Mouse (Mus musculus): Measurements from ENCODE around the gene Megf11.

DNA sequence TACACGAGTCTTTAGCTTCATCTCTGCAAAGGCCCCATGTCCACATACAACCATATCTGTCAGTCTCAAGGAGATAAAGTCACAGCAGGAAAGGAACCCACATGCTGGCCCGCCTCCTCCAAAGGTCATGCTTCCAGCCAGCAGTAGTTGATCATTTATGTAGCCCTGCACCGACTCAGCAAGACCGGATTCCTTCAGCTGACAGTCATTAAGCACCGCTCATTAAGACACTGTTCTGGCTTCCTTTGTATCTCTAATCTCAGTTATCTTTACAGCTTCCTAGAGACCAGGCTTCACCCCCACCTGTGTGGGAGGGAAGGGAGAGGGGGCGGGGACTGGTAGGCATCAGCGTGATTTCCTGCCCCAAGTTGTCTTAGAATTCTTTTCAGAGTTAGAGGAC lies 258.7 kb downstream of the Megf11 start:
- TF ChIP-seq POLR2A (IDR thresholded peaks at IDR 0.05; ENCODE audit: insufficient read depth, low read depth, low read length) = no peak
- TF ChIP-seq EP300 (IDR thresholded peaks at IDR 0.05; ENCODE audit: insufficient read depth, low read depth, low read length) = no peak
